Mouse (Mus musculus) liver, postnatal 0 days (tissue): ENCODE measurements at regions not wholly inside any gene's neighbourhood (a gene's known extent, or its start where the extent isn't known, plus 50 kb on each side); places are given as distances from the start of the nearest gene placed in this dataset.

Experiments
- ATAC-seq: fragments of 200-750 bp; cut with Nextera tagmentation; 2 replicates; pipeline ENCODE4 v1.8.0; 2017; ENCODE audit warnings: mild to moderate bottlenecking, moderate library complexity
- DNase-seq: peaks from one replicate; pipeline ENCODE4 v3.0.0-alpha.2; 2016
- H3K27ac ChIP-seq: fragments of 300-500 bp; sonication (generic); 2 replicates; pipeline ENCODE4 v1.5.1; 2014; ENCODE audit warnings: antibody characterized with exemption, moderate library complexity, mild to moderate bottlenecking, low read depth
- H3K27me3 ChIP-seq: fragments of 300-500 bp; sonication (generic); 2 replicates; pipeline ENCODE4 v1.6.1; 2014; ENCODE audit warnings: low read length, control low read depth, mixed read lengths; ENCODE audit not compliant: insufficient read depth
- H3K36me3 ChIP-seq: fragments of 300-500 bp; sonication (generic); replicated peaks from 2 replicates; pipeline ENCODE4 v1.6.1; 2014; ENCODE audit warnings: mild to moderate bottlenecking, control low read depth, low read length, moderate library complexity, mixed read lengths; ENCODE audit not compliant: insufficient read depth
- H3K4me1 ChIP-seq: fragments of 300-500 bp; sonication (generic); 2 replicates; pipeline ENCODE4 v1.6.1; 2014; ENCODE audit warnings: antibody characterized with exemption, mild to moderate bottlenecking, control low read depth; ENCODE audit not compliant: insufficient read depth
- H3K4me2 ChIP-seq: fragments of 300-500 bp; sonication (generic); 2 replicates; pipeline ENCODE4 v1.6.1; 2014; ENCODE audit warnings: low read depth, mild to moderate bottlenecking, low read length, moderate library complexity, mixed read lengths
- H3K4me3 ChIP-seq: fragments of 300-500 bp; sonication (generic); 2 replicates; pipeline ENCODE4 v1.5.1; 2014; ENCODE audit warnings: low read depth, low read length
- H3K9ac ChIP-seq: fragments of 300-500 bp; sonication (generic); replicated peaks from 2 replicates; pipeline ENCODE4 v1.6.1; 2014; ENCODE audit warnings: mild to moderate bottlenecking, moderate library complexity
- H3K9me3 ChIP-seq: fragments of 300-500 bp; sonication (generic); 2 replicates; pipeline ENCODE4 v1.6.1; 2016; ENCODE audit warnings: mild to moderate bottlenecking, control low read depth, low read length, mixed read lengths
- CTCF ChIP-seq: sonication (generic); IDR thresholded peaks from 2 replicates; pipeline ENCODE4 v1.5.1; 2016; ENCODE audit warnings: antibody characterized with exemption, low read depth
- EP300 ChIP-seq: IDR thresholded peaks from 2 replicates; pipeline ENCODE4 v1.6.1; 2016; ENCODE audit warnings: antibody characterized with exemption, low read depth, mild to moderate bottlenecking
- WGBS: fragments of 180-500 bp; shearing (Covaris S2); extraction: QIAGEN DNeasy Blood & Tissue Kit; methylation state at CpG from one replicate; pipeline ENCODE4 v1.1.7; 2014; ENCODE audit not compliant: insufficient replicate concordance; 5-methylcytosine and 5-hydroxymethylcytosine counted together

DNA sequence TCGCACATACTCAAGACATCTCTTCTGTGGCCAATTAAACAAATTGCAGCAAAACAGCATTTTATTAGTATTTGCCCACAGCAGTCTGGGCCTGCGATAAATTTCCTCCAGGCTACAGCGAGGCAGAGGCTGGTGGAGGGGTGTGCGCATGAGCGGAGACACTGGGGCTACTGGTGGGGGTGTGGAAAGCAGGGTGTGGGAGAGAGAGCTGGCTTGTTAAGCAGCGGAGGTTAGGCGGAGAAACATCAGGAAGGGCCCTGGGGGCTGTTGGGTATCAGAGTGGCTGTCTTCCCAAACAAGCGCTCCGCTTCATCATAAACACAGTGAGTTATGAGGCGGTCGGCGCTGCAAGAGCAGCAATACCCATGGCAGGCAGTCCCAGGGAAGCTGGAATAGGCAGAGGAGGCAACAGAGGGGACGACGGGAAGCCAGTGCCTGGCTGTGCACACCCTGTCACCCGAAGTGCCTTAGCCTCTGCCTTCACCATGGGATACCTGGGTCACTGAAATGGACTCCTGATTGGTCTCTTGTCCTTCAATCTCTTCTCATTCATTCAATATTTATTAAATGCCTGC lies 74.0 kb upstream of the Lhx1 start:
- 70% methylated on average over 15 of the region's 15 CpGs for WGBS
- Histone ChIP-seq H3K9me3 (no peaks in the 10 kb centered on the region), H3K27ac (no peak overlapping the region), H3K36me3 (no peaks in the 10 kb centered on the region), H3K4me3 (no peak overlapping the region), H3K9ac (no peak overlapping the region), H3K4me1 (no peaks in the 10 kb centered on the region; the same call in 1 of the 2 replicates), H3K27me3 (no peaks in the 10 kb centered on the region), H3K4me2 (no peak overlapping the region)
- ATAC-seq: no peak
- DNase-seq: no peak
- TF ChIP-seq CTCF (no peak), EP300 (no peak)

DNA sequence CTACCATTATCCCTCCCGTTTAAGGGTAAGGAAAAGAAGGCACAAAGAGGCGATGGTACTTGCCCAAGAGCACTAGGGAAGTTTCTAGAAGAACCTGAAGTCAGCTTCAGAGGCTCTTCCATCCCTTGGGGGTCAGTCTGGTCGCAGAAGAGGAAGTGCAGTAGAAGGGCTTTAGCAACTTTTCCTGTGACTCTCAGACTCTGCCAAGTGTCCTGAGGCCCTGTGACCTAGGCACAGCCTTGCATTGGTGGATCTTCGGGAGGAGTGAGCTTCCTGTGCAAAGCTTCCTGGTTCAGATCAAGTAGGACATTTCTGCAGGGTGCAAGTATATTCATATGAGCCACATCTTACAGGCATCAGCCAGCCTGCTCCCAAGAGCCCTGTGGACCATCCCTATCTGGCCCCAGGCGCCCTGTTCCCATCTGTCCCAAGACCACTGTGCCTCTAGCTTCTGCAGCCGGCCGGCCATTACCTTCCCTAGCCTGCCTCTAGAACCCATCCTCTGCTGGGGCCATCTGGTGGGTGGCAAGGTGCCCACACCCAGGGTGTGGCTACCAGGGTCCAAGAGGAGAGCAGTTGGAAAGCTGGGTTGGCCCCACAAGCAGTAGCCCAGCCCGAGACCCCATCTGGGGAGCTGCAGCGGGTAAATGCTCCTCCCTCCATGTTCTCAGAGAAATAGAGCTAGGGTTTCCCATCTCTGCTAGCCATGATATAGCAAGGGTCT lies 72.4 kb upstream of the Lhx1 start:
- Histone ChIP-seq H3K4me1 (0 out of 2 replicates have a peak, but pooled peaks cover 4% of the 10 kb centered on the region), H3K4me2 (no peak overlapping the region), H3K4me3 (no peak overlapping the region), H3K9me3 (no peaks in the 10 kb centered on the region), H3K27me3 (no peaks in the 10 kb centered on the region), H3K9ac (no peak overlapping the region), H3K36me3 (no peaks in the 10 kb centered on the region), H3K27ac (peak overlapping the region; percentile 57; the same call in 1 of the 2 replicates)
- ATAC-seq (peak; percentile 68; the same call in 1 of the 2 replicates), DNase-seq (no peak)
- TF ChIP-seq EP300 (no peak), CTCF (no peak)
- WGBS: 65% methylated on average over 9 of the region's 9 CpGs

GRCm38 (mm10) chr11:84592715-84593339 lies 67.5 kb upstream of the Lhx1 start:
- ATAC-seq (peak; percentile 29; the same call in 1 of the 2 replicates), DNase-seq (no peak)
- TF ChIP-seq CTCF (no peak), EP300 (peak; percentile 85)
- Histone ChIP-seq H3K9ac (no peak overlapping the region), H3K36me3 (no peaks in the 10 kb centered on the region), H3K27ac (no peak overlapping the region), H3K27me3 (0 out of 2 replicates have a peak, but pooled peaks cover 2% of the 10 kb centered on the region), H3K9me3 (no peaks in the 10 kb centered on the region), H3K4me2 (peak overlapping the region; percentile 14; the same call in 1 of the 2 replicates), H3K4me1 (0 out of 2 replicates have a peak, but pooled peaks cover 4% of the 10 kb centered on the region), H3K4me3 (no peak overlapping the region)
- WGBS: 14% methylated on average over 6 of the region's 6 CpGs

DNA sequence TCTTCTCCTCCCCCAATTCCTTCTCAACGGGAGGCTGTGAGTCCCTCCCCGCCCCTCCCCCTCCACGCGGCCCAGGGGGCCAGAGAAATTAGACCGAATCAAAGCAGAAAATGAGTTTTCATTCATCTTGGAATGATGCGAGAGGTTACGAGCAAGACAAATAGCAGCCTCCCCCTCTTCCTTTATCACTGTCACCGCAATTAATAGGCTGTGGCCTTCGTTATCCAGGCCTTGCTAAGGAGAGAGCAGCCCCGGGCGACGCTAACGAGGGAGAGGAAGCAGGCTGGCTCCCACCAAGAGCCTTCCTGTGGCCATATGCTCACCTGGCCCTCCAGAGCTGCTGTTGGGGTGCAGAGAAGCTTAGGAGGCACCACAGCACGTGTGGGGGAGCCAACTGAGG lies 61.8 kb upstream of the Lhx1 start:
- Histone ChIP-seq H3K9ac (no peak overlapping the region), H3K36me3 (no peaks in the 10 kb centered on the region), H3K4me1 (no peaks in the 10 kb centered on the region), H3K9me3 (no peaks in the 10 kb centered on the region), H3K27me3 (0 out of 2 replicates have a peak, but pooled peaks cover 2% of the 10 kb centered on the region), H3K4me3 (no peak overlapping the region), H3K27ac (no peak overlapping the region), H3K4me2 (no peak overlapping the region)
- TF ChIP-seq EP300: no peak
- TF ChIP-seq CTCF: no peak
- ATAC-seq (no peak), DNase-seq (no peak)
- WGBS: 53% methylated on average over 14 of the region's 14 CpGs

GRCm38 (mm10) chr11:84585626-84586025 lies 60.3 kb upstream of the Lhx1 start:
- TF ChIP-seq CTCF (no peak), EP300 (no peak)
- ATAC-seq (no peak), DNase-seq (no peak)
- Histone ChIP-seq H3K4me1 (no peaks in the 10 kb centered on the region), H3K4me2 (no peak overlapping the region), H3K27me3 (0 out of 2 replicates have a peak, but pooled peaks cover 2% of the 10 kb centered on the region), H3K4me3 (no peak overlapping the region), H3K9ac (no peak overlapping the region), H3K27ac (no peak overlapping the region), H3K36me3 (no peaks in the 10 kb centered on the region), H3K9me3 (no peaks in the 10 kb centered on the region)
- 49% methylated on average over 3 of the region's 3 CpGs for WGBS

DNA sequence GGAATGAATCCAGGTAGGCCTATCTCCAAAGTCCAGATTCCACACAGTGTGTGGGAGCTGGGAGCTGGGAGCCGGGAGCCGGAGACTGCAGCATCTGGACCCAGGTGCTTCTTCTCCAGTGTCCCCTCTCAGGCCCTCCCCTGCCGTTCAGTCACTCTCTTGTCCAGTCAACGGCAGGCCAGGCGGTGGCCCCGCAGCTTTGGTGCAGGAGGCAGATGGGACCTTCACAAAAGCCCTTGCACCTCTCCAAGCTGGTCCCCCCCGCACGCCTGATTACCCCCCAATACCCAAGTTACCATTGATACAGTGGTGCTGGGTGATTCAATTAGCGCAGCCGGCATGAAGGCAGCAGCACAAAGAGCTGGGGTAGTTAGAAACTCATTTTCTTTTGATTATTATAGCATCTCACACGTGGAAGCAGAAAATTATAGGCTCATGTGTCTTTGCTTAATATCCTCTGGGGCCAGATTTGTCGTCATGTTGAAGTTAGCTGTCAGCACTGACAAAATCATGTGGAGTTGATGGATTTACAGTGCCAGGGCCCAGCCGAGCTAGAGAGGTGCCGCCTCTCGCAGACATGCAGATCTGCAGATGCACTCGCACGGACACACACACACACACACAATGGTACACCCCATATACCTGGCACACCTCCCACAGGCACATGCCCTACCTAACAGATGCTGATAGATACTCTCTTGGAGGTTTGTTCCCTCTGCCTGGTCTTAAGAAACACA lies 53.6 kb upstream of the Lhx1 start:
- Histone ChIP-seq H3K27me3 (peaks cover 3% of the 10 kb centered on the region; the same call in 1 of the 2 replicates), H3K27ac (no peak overlapping the region), H3K4me1 (no peaks in the 10 kb centered on the region), H3K9me3 (no peaks in the 10 kb centered on the region), H3K4me2 (no peak overlapping the region), H3K9ac (no peak overlapping the region), H3K4me3 (no peak overlapping the region), H3K36me3 (no peaks in the 10 kb centered on the region)
- no peak for DNase-seq
- 77% methylated on average over 17 of the region's 17 CpGs for WGBS
- TF ChIP-seq EP300 (no peak), CTCF (no peak)
- no peak for ATAC-seq
